Mouse (Mus musculus) olfactory bulb, adult 2 months (tissue): ENCODE results near the gene Hpcal4.

Source experiments
- CTCF ChIP-seq: fragments of 200-500 bp; IDR thresholded peaks from 2 replicates; pipeline ENCODE4 v1.5.1; 2012; ENCODE audit warnings: low read depth, mild to moderate bottlenecking, low read length, moderate library complexity; ENCODE audit not compliant: insufficient read depth
- POLR2A ChIP-seq: fragments of 200-500 bp; IDR thresholded peaks from 2 replicates; pipeline ENCODE4 v1.6.1; 2012; ENCODE audit warnings: mild to moderate bottlenecking, low read depth, low read length, moderate library complexity; ENCODE audit not compliant: insufficient read depth

DNA sequence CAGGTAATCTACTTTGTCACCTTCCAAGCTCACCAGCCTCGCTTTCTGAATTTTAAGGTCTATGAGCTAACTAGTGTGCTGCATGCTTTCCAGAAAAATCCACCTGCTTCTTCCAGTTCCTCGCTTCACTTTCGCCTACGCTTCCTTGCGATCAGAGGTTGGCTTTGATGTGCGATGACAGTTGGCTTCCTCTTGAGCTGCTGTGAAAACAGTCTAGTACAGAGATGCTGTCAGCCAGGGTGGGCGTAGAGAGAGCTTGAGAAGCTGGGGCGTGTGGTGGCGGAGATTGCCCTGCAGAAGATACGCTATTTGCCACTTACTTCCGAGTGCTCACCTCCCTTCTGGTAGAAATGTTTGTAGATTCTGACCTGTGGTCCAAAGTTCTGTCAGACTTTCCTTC, 9.3 kb downstream of the Hpcal4 start:
- TF ChIP-seq POLR2A = no peak
- no peak for TF ChIP-seq CTCF
